Mouse (Mus musculus) CD4-positive naive resting alpha-beta T cell, adult 57 days (primary cell): ENCODE results near the gene Patl1. TPM values are rescaled to one million over a fixed set of nuclear protein-coding genes. Genes with fewer than 3 reads are reported as not detected.

Experiments used
- total RNA-seq: library from RNA; stranded (reverse); gene quantifications from one replicate; pipeline ENCODE4 v1.2.4, GENCODE M21; 2023

The Patl1 gene
- total RNA-seq: 54.0 TPM

GRCm38 (mm10) chr19:11912037-11912532, at the start of gene Patl1:
Gene Patl1 (plus strand): TSS chr19:11912399.

GRCm38 (mm10) chr19:11875006-11875405, 37.2 kb upstream of the Patl1 start, which contains the start of gene Olfr1419:
Gene Olfr1419 (minus strand): TSS chr19:11875106.

GRCm38 (mm10) chr19:11886265-11886664, 25.9 kb upstream of the Patl1 start, which contains the start of gene Olfr1420:
Gene Olfr1420 (plus strand): TSS chr19:11886565.

GRCm38 (mm10) chr19:11965023-11965942, 53.1 kb downstream of the Patl1 start, which contains the start of gene Osbp:
Gene Osbp (plus strand): TSS chr19:11965941.

Other genes starting within 250 kb of the Patl1 start
- 1.4 TPM for gene Oosp1, start 221.2 kb upstream of the Patl1 start, total RNA-seq
- not detected for gene Oosp3, start 215.3 kb upstream of the Patl1 start, total RNA-seq
- not detected for gene Gif, start 164.8 kb upstream of the Patl1 start, total RNA-seq
- 22.4 TPM for gene Mrpl16, start 142.0 kb upstream of the Patl1 start, total RNA-seq
- 9.5 TPM for gene Stx3, start 93.0 kb upstream of the Patl1 start, total RNA-seq
- not detected for gene Olfr1417, start 73.2 kb upstream of the Patl1 start, total RNA-seq
- gene Olfr1418, start 51.3 kb upstream of the Patl1 start, total RNA-seq: not detected
- gene Olfr1419, start 37.3 kb upstream of the Patl1 start, total RNA-seq: not detected
- gene Olfr1420, start 25.8 kb upstream of the Patl1 start, total RNA-seq: not detected
- 44.4 TPM for gene Osbp, start 53.5 kb downstream of the Patl1 start, total RNA-seq
- not detected for gene Olfr1423, start 128.9 kb downstream of the Patl1 start, total RNA-seq
- not detected for gene Olfr1424, start 150.3 kb downstream of the Patl1 start, total RNA-seq
- gene Olfr1425, start 165.3 kb downstream of the Patl1 start, total RNA-seq: not detected
- not detected for gene Olfr1426, start 179.6 kb downstream of the Patl1 start, total RNA-seq
- gene Olfr1427, start 190.9 kb downstream of the Patl1 start, total RNA-seq: not detected
- not detected for gene Olfr1428, start 203.5 kb downstream of the Patl1 start, total RNA-seq
- gene Olfr76, start 210.8 kb downstream of the Patl1 start, total RNA-seq: not detected